Mouse (Mus musculus) heart, embryonic 10.5 days (tissue): ENCODE measurements around the gene Atg2a. TPM values are rescaled to one million over a fixed set of nuclear protein-coding genes. Genes with fewer than 3 reads are reported as not detected.
A peak's percentile ranks its signal among the peaks of the same experiment; 100 is the strongest.

ENCODE experiments used
- DNase-seq: peaks from one replicate; pipeline ENCODE4 v3.0.0-alpha.2; 2017; ENCODE audit warnings: low spot score
- H3K27ac ChIP-seq: fragments of 300-500 bp; sonication (generic); 2 replicates; pipeline ENCODE4 v1.5.1; 2016; ENCODE audit warnings: mild to moderate bottlenecking
- H3K27me3 ChIP-seq: fragments of 300-500 bp; sonication (generic); 2 replicates; pipeline ENCODE4 v1.6.1; 2016; ENCODE audit warnings: mild to moderate bottlenecking; ENCODE audit not compliant: poor library complexity, insufficient read depth, severe bottlenecking
- H3K36me3 ChIP-seq: fragments of 300-500 bp; sonication (generic); 2 replicates; pipeline ENCODE4 v1.6.1; 2016; ENCODE audit warnings: mild to moderate bottlenecking, moderate library complexity
- H3K4me1 ChIP-seq: fragments of 300-500 bp; sonication (generic); 2 replicates; pipeline ENCODE4 v1.6.1; 2016; ENCODE audit warnings: mild to moderate bottlenecking
- H3K4me3 ChIP-seq: fragments of 300-500 bp; sonication (generic); 2 replicates; pipeline ENCODE4 v1.5.1; 2016; ENCODE audit warnings: mild to moderate bottlenecking, moderate library complexity
- H3K9me3 ChIP-seq: fragments of 300-500 bp; sonication (generic); 2 replicates; pipeline ENCODE4 v1.6.1; 2016; ENCODE audit warnings: mild to moderate bottlenecking, moderate library complexity
- WGBS: fragments of 180-500 bp; shearing (Covaris S2); methylation state at CpG from one replicate; pipeline ENCODE4 v1.1.7; 2016; 5-methylcytosine and 5-hydroxymethylcytosine counted together
- polyA plus RNA-seq: library from polyadenylated mRNA; unstranded; fragments of >200 nt; fragmentation: Nextera tagmentation; extraction: Ambion mirVana; gene quantifications from 2 replicates; pipeline ENCODE4 v1.2.1, GENCODE M21; 2016

The Atg2a gene
- 10.8 and 11.6 TPM in 2 replicates for polyA plus RNA-seq

GRCm38 (mm10) chr19:6241274-6242107 lies at the start of gene Atg2a:
Gene Atg2a, plus strand, starts transcription at chr19:6241668.
- under 1% methylated on average over 55 of the region's 55 CpGs for WGBS
- H3K4me1 ChIP-seq: peaks cover 18% of the 10 kb centered on the region
- peak within 1 kb of the TSS; percentile 88 for H3K4me3 ChIP-seq
- H3K36me3 ChIP-seq: peaks cover 23% of the 10 kb centered on the region
- DNase-seq: peak; percentile 100
- H3K27me3 ChIP-seq: no peaks in the 10 kb centered on the region
- no peaks in the 10 kb centered on the region for H3K9me3 ChIP-seq
- H3K27ac ChIP-seq: peak within 1 kb of the TSS; percentile 90

GRCm38 (mm10) chr19:6204265-6204664 lies 37.2 kb upstream of the Atg2a start:
- 77% methylated on average over 2 of the region's 2 CpGs for WGBS
- no peaks in the 10 kb centered on the region for H3K36me3 ChIP-seq
- DNase-seq: no peak

GRCm38 (mm10) chr19:6206716-6207115 lies 34.8 kb upstream of the Atg2a start:
- Histone ChIP-seq H3K4me3 (no peak overlapping the region), H3K9me3 (no peaks in the 10 kb centered on the region), H3K27ac (no peak overlapping the region), H3K27me3 (no peaks in the 10 kb centered on the region), H3K4me1 (no peaks in the 10 kb centered on the region), H3K36me3 (no peaks in the 10 kb centered on the region)
- DNase-seq: no peak
- 75% methylated on average over 5 of the region's 5 CpGs for WGBS

More at GRCm38 (mm10) chr19:6204265-6204664, 37.2 kb upstream of the Atg2a start:
- no peaks in the 10 kb centered on the region for H3K4me1 ChIP-seq
- H3K4me3 ChIP-seq: no peak overlapping the region
- H3K27ac ChIP-seq: no peak overlapping the region
- no peaks in the 10 kb centered on the region for H3K27me3 ChIP-seq
- H3K9me3 ChIP-seq: no peaks in the 10 kb centered on the region

- no peaks in the 10 kb centered on the region for H3K27me3 ChIP-seq
- no peaks in the 10 kb centered on the region for H3K36me3 ChIP-seq
- H3K4me1 ChIP-seq: peaks cover 3% of the 10 kb centered on the region; the same call in 1 of the 2 replicates
- H3K9me3 ChIP-seq: no peaks in the 10 kb centered on the region
- no peak for DNase-seq
- WGBS: 72% methylated on average over 6 of the region's 6 CpGs
- no peak overlapping the region for H3K27ac ChIP-seq
- H3K4me3 ChIP-seq: no peak overlapping the region
Observed at GRCm38 (mm10) chr19:6216046-6216705, 25.3 kb upstream of the Atg2a start.

- Histone ChIP-seq H3K36me3 (no peaks in the 10 kb centered on the region), H3K9me3 (no peaks in the 10 kb centered on the region), H3K27me3 (no peaks in the 10 kb centered on the region), H3K4me3 (no peak overlapping the region), H3K4me1 (peaks cover 3% of the 10 kb centered on the region; the same call in 1 of the 2 replicates), H3K27ac (no peak overlapping the region)
- DNase-seq: no peak
- WGBS: 62% methylated on average over 6 of the region's 6 CpGs
Observed at GRCm38 (mm10) chr19:6218606-6219005, 22.9 kb upstream of the Atg2a start.

GRCm38 (mm10) chr19:6226135-6226534 lies 15.3 kb upstream of the Atg2a start, which contains the start of gene Gpha2:
Gene Gpha2, plus strand, starts transcription at chr19:6226380.
- no peak for DNase-seq
- WGBS: 18% methylated on average over 2 of the region's 2 CpGs
- 0 out of 2 replicates have a peak within 1 kb of the TSS, but pooled peaks have one; percentile 13 for H3K4me3 ChIP-seq
- H3K4me1 ChIP-seq: peaks cover 12% of the 10 kb centered on the region
- H3K9me3 ChIP-seq: no peaks in the 10 kb centered on the region
- H3K27ac ChIP-seq: no peak within 1 kb of the TSS
- H3K27me3 ChIP-seq: no peaks in the 10 kb centered on the region
- H3K36me3 ChIP-seq: peaks cover 46% of the 10 kb centered on the region

- Histone ChIP-seq H3K36me3 (peaks cover 52% of the 10 kb centered on the region), H3K9me3 (no peaks in the 10 kb centered on the region), H3K4me1 (peaks cover 12% of the 10 kb centered on the region), H3K27me3 (no peaks in the 10 kb centered on the region), H3K27ac (no peak overlapping the region), H3K4me3 (no peak overlapping the region)
- WGBS: 90% methylated on average over 14 of the region's 14 CpGs
- no peak for DNase-seq
Observed at GRCm38 (mm10) chr19:6226763-6227162, 14.7 kb upstream of the Atg2a start.

- Histone ChIP-seq H3K4me3 (no peak overlapping the region), H3K4me1 (peaks cover 12% of the 10 kb centered on the region), H3K27ac (no peak overlapping the region), H3K36me3 (peaks cover 62% of the 10 kb centered on the region), H3K9me3 (no peaks in the 10 kb centered on the region), H3K27me3 (no peaks in the 10 kb centered on the region)
- no peak for DNase-seq
- WGBS: 88% methylated on average over 4 of the region's 4 CpGs
Observed at GRCm38 (mm10) chr19:6227864-6228263, 13.6 kb upstream of the Atg2a start.

- DNase-seq: no peak
- Histone ChIP-seq H3K27me3 (no peaks in the 10 kb centered on the region), H3K4me1 (peaks cover 25% of the 10 kb centered on the region), H3K9me3 (no peaks in the 10 kb centered on the region), H3K4me3 (no peak overlapping the region), H3K36me3 (peaks cover 62% of the 10 kb centered on the region), H3K27ac (no peak overlapping the region)
- 80% methylated on average over 4 of the region's 4 CpGs for WGBS
Observed at GRCm38 (mm10) chr19:6230411-6230810, 11.1 kb upstream of the Atg2a start.

- WGBS: 84% methylated on average over 2 of the region's 2 CpGs
- H3K36me3 ChIP-seq: peaks cover 62% of the 10 kb centered on the region
- H3K4me3 ChIP-seq: no peak overlapping the region
- H3K27ac ChIP-seq: no peak overlapping the region
- DNase-seq: no peak
- peaks cover 26% of the 10 kb centered on the region for H3K4me1 ChIP-seq
- H3K9me3 ChIP-seq: no peaks in the 10 kb centered on the region
- H3K27me3 ChIP-seq: no peaks in the 10 kb centered on the region
Observed at GRCm38 (mm10) chr19:6231036-6231435, 10.4 kb upstream of the Atg2a start.

GRCm38 (mm10) chr19:6233647-6234046 lies 7.8 kb upstream of the Atg2a start:
- H3K27ac ChIP-seq: no peak overlapping the region
- peaks cover 20% of the 10 kb centered on the region for H3K4me1 ChIP-seq
- WGBS: 89% methylated on average over 16 of the region's 16 CpGs
- H3K9me3 ChIP-seq: no peaks in the 10 kb centered on the region
- DNase-seq: no peak
- H3K27me3 ChIP-seq: no peaks in the 10 kb centered on the region
- H3K36me3 ChIP-seq: peaks cover 41% of the 10 kb centered on the region
- no peak overlapping the region for H3K4me3 ChIP-seq

- 68% methylated on average over 11 of the region's 11 CpGs for WGBS
Observed at GRCm38 (mm10) chr19:6234337-6235083, 7.0 kb upstream of the Atg2a start.

More at GRCm38 (mm10) chr19:6234337-6235083, 7.0 kb upstream of the Atg2a start:
- H3K36me3 ChIP-seq: peaks cover 32% of the 10 kb centered on the region
- peaks cover 20% of the 10 kb centered on the region for H3K4me1 ChIP-seq
- no peak overlapping the region for H3K27ac ChIP-seq
- no peaks in the 10 kb centered on the region for H3K27me3 ChIP-seq
- no peak for DNase-seq
- no peaks in the 10 kb centered on the region for H3K9me3 ChIP-seq
- peak overlapping the region; percentile 87 for H3K4me3 ChIP-seq
